Mouse (Mus musculus) gastrocnemius, postnatal 36 days (tissue): ENCODE data around the gene Neurl1a. TPM values are rescaled to one million over a fixed set of nuclear protein-coding genes. Genes with fewer than 3 reads are reported as not detected.

Experiments used
- DNase-seq, 2 experiments: peaks; one replicate each; pipeline ENCODE4 v3.0.0; 2022
- intact Hi-C: fragments of 180-260 bp; cut with DNase I; formaldehyde crosslinking; loops from one replicate; pipeline ENCODE4 v1.15.1; 2025
- total RNA-seq, 2 experiments: library from RNA; stranded (reverse); gene quantifications; 2 replicates each; pipeline ENCODE4 v1.2.3; 2021

Neurl1a gene
- total RNA-seq, 2 experiments from 2014 or later: 116 to 129 TPM

DNA sequence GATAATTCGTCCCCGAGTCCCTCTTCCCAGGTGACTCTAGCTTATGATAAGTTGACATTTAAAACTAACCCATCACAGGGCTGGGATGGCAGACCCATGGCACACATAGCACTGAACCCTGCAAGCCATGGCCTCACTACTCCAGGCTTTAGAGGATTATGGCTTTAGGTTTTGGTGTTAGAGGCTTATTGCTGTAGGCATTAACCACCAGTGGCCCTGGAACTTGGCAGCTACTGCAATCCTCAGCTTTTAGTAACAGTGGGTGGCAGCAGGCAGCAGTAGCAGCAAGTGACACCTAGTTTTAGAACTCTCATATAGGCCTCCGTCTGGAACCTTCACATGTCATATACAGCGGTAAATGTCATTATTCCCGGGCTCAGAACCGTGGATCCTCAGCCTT, 26.0 kb downstream of the Neurl1a start:
- intact Hi-C loops: no loop called here
- no peak for DNase-seq

DNA sequence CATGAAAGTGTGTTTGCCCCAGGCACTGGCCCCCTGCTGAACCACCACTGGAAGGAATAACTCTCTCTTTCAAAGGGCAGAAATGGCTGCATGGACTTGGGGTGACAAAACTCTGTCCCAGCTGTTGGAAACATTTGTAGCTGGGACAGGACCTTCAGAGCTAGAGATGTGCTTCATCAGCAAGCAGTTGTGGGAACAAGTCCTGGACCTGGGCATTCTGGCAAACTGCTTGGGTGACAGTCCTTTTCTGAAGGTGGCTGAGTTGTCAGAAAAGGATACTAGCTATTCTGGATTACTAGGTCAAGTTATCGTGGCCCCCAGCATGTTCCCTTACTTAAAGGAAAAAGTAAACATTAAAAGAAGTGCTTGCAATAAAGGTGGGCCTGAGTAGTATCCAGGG, 27.5 kb downstream of the Neurl1a start:
- DNase-seq: no peak
- intact Hi-C loops: no loop called here

DNA sequence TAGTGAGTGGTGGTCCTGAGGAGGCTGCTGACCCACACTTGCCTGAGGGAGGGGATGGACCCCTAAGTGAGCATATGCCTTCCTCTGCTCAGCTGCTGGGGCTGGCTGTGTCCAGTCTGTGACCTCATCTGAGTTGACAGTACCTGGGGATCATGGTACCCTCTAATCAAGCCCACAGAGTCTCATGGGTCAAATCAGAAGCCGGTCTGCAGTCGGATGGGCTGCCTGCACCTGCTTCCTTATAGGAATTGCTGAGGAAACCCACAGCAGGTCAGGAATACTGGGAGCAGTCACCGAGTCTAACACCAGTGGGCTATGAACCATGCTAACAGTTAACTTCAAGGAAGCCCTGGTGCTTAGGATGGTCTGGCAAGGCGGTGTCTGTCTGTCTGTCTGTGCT, 31.8 kb downstream of the Neurl1a start:
- intact Hi-C loops: no loop called here
- no peak for DNase-seq

DNA sequence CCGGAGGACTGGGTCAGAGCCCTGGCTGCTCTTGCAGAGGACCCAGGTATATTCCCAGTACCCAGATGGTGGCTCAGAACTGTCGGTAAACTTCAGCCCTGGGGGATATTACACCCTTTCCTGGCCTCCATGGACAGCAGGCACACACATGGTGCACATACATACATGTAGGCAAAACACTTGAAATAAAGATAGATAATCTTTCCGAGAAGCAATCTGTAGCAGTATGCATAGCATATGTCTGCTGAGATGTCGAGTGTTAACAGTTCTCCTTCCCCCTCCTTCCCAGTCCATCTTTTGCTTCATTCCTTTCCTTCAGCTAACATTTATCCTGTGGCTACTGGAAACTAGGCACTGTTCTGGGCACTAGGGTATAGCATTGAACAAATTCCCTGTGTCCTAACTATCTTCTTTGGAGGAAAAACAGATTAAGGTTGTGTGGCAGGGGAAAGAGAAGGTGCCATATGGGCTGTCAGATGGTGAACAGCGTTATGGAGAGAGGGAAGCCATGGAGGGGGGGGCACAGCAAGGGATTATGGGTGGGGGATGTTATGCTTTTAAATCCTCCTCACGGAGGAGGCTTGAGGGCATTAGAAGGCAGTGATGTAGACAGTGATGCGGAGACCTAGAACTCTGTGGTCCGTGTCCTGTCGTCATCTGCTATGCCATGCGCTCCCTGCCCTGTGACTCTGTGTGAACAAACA, 33.1 kb downstream of the Neurl1a start:
- no peak for DNase-seq
- intact Hi-C loops: no loop called here

DNA sequence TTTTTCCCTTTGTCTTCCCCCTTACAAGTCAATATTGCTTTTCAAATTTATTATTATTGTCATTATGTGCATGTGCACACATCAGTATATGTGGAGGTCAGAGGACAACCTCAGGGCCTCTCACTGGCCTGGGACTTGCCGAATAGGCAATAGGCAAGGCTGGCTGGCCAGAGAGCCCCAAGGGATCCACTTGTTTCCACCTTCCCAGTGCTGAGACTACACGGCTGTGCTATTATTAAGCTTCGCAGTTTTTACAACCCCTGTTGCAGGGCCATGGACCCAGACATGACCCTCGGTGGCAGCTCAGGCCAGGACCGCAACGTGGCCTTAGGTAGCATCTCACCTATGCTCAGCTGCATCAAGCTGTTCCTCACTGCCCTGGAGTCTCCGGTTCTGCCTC, 33.8 kb downstream of the Neurl1a start:
- intact Hi-C loops: no loop called here
- DNase-seq: no peak

DNA sequence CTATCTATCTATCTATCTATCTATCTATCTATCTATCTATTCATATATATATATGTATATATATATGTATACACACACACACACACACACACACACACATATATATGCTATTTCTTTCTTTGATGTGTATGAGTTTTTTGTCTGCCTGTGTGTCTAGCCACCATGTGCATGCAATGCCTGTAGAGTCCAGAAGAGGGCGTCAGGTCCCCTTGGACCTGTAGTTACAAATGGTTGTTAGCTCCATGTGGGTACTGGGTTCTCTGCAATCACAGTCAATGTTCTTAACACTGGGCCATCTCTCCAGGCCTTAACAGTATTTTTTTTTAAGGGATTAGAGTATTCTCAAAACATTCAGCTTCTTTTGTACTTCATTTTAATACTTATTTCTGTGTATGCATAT, 34.9 kb downstream of the Neurl1a start:
- no peak for DNase-seq

DNA sequence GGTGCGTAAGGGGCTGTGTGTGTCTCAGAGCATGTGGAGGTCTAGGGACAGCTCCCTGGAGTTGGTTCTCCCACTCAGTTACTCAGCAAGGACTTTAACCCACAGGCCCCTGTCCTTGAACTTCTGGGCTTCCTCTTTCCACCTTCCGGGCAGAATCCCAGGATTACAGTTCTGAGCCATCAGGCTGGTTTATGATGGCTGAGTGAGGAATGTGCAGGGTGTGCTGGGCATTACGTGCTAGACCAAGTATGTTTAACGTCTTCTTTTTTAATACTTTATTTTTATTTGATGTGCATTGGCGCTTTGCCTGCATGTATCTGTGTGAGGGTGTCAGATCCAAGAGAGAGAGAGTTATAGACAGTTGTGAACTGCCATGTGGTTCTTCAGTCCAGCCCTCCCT, 38.1 kb downstream of the Neurl1a start:
- DNase-seq: no peak
- intact Hi-C loops: loop anchor here (5.0 kb wide), 1 partner anchor 41 kb away; no protein-coding TSS in a partner anchor

More for the DNA sequence above, 34.9 kb downstream of the Neurl1a start:
- intact Hi-C loops: no loop called here

DNA sequence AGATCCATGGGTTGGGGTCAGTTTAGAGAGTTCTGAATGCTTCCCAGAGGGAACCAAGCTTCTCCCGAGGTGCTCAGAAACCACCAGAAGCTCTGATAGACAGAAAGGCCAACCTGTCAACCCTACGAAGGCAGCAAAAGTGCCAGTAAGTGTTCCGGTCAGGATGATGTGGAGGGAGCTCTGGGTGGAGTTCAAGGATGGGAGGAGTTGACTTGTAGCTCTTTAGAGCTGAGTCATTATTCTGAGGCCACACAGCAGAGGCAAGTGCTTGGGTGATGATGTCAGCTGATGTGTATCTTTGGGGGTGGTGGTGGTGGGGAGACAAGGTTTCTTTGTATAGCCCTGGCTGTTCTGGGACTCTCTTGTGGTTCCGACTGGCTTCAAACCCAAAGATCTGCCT, 41.0 kb downstream of the Neurl1a start:
- intact Hi-C loops: loop anchor here (5.0 kb wide), 1 partner anchor 38 kb away; no protein-coding TSS in a partner anchor
- DNase-seq: no peak

DNA sequence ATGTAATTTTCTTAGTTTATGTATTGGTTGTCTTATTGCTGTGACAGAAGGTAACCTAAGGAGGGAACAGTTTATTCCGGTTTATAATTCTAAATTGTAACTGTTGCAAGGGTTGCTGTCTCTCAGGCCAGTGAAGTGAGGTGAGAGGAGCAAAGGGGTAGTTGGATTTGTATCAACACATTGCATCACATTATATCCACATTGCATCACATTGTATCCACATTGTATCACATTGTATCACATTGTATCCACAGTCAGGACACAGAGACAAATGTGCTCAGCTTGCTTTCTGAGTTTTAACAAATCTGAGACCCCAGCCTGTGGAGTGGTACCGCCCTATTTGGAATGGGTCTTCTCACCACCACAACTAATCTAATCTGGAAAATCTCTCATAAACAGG, 41.6 kb downstream of the Neurl1a start:
- DNase-seq: no peak
- intact Hi-C loops: no loop called here

DNA sequence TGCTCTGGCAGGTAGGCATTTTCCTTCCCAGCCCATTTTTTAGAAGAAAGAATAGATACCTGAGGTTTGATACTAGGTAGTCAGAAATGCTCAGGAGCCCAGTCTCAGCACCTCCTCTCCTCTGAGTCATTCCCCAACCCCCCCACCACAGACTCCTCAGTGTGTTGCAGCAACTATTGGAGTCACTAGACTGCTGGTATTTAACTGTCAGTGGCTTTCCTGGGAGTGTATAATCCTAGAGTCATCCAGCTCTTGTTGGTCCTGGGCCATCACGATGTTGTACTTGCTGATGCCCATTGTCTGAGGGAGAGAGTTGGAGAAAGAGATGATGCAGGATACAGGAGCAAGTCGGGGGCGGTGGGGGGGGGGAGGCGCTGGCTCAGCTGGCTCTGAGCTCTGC, 42.4 kb downstream of the Neurl1a start:
- DNase-seq: no peak

DNA sequence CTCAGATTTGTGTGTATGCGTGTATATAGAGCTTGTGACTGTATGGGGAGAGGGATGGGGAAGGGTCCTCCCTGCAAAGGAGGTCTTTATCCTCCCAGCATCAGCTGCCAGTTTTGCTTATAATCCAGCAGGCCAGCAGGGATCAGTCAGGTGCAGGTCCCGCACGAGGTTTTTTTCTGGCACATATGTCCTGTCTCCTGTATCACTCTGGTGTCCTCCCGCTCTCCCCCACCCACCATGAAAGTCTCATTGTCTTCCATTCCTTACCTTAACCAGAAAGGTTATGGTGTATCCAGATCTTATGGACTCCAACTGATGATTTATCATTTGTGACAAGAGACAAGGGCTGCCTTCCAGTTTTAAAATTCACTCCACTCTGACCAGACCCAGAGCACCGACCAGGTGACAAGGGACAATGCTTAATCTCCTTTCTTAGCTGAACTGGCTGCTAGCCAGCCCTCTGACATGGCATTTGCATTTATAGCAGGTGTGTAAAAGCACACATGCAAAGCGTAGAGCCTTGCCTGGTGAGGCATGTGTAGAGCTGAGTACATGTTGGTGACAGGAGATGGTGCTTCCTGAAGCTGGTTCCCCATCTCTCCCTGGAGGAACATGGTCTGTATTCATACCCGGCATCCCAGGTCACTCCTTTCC, 43.0 kb downstream of the Neurl1a start:
- intact Hi-C loops: no loop called here
- DNase-seq: no peak

More for the DNA sequence above, 42.4 kb downstream of the Neurl1a start:
- intact Hi-C loops: no loop called here

DNA sequence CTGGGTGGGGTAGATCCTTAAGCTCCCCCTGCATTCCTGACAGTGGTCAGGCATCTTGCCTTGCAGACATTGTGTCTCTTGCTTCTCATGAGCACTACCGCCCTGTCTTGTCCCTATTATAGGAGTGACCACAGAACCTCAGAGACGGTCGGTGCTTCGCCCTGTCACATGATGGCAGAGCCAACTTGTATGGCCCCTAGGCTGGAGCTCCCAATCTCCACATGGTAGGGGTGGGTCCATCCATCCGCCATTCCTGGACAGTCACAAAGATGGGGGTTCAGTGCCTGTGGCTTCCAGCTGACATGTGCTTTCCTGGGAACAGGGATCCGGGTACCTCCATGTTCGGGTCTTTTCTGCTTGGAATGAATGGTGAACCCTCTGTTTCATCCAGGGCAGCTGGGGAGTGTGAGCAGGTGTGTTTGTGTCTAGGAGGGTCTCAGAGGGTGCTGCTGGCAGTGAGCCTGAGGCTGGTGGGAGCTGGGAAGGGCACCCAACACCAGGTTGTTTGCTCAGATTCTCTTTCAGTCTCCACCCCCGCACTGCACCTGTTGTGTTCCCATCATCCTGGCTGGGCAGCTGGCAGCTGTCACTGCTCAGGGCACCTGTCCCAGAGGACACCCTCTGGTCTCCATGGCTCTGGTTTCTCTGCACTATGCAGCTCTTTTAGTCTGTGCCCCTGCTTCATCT, 43.7 kb downstream of the Neurl1a start:
- intact Hi-C loops: no loop called here
- DNase-seq: peak; percentile 68 to 78

DNA sequence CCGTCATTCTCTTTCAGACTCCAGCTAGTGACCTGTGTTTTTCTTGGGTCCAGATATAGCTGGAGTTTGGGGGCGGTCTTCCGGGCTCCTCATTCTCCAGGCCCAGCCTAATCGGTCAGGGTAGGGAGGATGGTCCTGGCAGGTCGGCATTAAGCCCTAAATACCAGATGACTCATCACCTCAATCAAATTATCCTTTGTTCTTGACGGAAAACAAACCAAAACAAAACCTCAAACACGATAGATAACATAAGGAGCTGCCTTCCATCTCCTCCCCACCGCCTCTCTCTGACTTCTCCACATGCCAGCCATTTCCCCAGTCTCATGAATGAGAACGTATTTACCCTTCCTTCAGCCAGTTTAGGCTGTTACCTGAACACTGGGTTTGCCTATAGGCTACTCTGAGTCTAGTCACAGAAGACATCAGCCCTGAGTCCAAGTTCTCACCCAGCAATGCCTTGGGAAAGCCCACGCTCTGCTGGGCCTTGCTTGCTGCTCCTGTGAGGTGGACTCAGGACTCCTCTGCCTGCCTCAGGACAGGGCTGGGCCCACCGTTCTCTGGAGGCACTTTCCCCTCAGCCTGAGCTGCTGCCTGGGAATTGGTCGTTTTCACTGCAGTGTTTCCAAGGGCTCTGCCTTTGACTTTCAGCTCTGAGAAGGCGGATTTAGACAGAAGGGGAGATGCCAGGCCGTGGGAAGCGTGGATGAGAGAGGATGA, 44.4 kb downstream of the Neurl1a start:
- intact Hi-C loops: no loop called here
- no peak for DNase-seq

DNA sequence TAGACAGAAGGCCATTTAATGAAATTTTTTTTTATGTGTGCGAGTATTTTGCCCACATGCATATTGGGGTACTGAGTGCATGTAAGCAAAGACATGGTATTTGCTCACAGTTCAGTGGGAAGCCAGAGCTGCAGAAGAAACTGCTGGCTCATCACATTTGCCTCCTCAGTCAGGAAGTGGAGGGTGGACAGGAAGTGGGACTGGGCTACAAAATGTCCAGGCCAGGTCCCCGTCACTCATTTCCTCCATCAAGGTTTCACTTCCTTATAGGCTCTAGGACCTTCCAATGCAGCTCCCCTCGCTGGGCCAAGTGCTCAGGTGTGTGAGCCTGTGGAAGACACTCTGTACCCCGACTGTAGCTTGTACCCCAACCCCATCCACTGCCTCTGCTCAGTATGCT, 46.1 kb downstream of the Neurl1a start:
- DNase-seq: no peak
- intact Hi-C loops: no loop called here

DNA sequence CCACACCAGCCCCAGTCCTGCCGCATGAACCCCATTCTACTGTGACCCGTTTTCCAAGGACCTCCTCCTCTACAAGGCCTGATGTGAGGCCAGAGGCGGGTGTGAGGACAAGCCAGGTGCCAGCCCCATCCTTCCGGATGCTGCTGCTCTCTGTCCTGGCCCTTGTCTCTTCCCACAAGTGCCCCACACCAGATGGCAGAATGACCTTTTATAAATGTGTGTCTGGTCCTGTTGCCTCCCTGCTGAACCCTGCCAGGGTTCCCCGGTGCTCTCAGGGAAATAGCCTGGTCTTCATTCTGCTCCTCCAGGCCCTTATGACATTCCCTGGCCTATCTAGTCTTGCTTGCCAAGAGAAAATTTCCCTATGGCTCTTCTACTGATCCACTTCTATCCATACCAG, 47.2 kb downstream of the Neurl1a start:
- intact Hi-C loops: no loop called here
- DNase-seq: no peak

DNA sequence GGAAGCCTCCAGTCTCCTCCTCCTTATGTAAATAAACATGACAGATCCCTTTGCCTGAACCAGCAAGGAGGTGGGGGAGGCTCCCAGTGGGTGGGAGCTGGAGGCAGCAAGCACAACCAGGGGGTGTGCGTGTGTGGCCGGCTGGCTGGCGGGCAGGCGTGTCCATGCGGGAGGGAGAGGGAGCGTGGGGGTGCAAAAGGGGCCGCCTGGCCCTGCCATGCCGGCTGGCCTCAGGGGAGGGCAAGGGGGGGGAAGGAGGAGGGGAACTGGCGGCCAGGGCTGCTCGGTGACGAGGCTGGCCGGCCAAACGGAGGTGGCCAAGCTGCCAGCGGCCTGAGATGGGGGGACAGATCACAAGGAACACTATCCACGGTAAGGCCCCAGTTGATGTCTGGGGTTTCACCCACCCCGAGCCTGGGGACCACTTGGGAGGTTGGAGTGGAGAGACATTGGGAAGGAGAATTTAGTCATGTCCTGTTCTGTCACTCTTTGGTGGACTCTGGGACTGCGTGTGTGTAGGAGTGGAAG, 50.2 kb downstream of the Neurl1a start:
- intact Hi-C loops: no loop called here
- peak; percentile 60 to 71 for DNase-seq

DNA sequence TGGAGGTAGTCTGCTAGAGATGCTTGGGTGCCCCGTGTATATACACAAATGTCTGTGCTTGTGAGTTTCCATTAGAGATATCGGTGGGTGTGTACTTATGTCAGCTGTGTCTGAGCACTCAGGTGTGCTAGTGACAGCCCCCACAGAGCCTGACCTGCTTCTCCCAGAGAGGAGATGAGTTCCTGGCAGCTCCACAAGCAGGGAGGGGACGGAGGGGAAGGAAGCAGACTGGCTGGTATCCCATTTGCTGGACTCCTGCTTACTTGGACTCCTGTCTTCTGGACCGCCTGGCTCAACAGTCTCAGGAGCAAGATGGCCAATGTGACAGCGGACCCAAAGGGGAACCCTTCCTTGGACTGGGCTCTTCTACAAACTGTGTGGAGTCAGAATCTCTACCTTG, 50.8 kb downstream of the Neurl1a start:
- peak; percentile 44 to 47 for DNase-seq
- intact Hi-C loops: no loop called here

DNA sequence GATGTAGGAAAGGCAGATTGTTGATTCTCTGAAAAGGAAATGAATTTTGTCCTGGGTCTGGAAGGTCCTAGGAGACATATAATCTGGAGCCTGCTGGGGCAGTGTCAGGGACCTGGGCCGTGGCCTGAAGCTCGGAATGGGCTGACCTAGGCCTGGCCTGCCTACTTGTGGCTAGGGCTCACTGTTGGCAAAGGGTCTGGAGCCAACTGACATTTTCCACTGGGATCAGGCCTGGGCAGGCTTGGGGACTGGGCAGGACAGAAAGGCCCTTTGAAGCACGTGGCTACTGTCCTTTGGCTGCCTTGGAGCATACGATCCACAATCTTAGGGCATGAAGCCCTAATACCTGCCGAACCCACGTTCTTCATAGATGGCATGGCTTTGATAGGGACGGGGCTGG, 51.5 kb downstream of the Neurl1a start:
- intact Hi-C loops: no loop called here
- peak in 1 of 2 experiments; percentile 57 for DNase-seq

DNA sequence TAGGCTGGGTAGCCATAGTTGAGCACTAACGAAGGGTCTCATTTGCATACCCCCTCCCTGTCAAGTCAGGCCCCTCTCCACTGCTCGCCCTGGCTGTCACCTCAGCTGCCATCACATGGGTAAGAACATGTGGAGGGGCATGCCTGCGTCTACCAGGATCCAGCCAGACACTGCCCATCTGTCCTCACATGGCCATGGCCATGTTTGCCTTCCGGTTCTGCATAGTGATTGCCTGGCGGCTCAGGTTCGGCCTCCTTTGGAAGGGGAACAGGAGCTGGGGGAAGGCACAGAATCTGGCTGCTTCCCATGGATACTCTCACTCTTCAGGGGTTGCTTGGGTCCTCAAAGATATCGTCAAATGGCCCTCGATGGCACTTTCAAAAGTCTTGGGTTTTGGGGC, 52.1 kb downstream of the Neurl1a start:
- DNase-seq: no peak
- intact Hi-C loops: no loop called here

DNA sequence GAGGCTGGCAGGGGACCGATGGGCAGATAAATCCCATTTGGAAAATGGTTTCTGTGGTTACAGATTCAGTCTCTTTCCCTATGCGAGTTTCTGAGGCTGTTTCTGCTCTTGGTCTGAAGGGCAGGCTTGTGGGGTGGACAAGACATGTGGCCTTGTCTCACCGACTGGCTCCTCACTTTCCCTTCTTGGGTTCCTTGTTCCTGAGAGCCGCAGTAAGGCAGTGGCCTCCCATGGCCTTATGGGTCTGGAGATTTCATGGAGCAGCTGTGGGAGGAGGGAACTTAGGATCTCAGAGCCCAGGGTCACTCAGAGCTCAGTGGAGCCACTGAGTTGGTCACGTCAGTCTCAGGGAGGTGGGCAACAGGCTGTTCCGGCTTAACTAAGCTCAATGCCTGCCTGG, 52.8 kb downstream of the Neurl1a start:
- DNase-seq: no peak
- intact Hi-C loops: no loop called here
